Mouse (Mus musculus): ENCODE data around the gene Ugt1a7c.
"Not testable (repeated sequence)": the region's sequence is repeated elsewhere in the genome, so short reads cannot be mapped to it uniquely, and the experiment has no call there.

GRCm38 (mm10) chr1:88112769-88113168 lies 17.9 kb downstream of the Ugt1a7c start:
- TF ChIP-seq EP300 (IDR thresholded peaks at IDR 0.05; ENCODE audit: low read depth in 1 of 2, low read length in 2 of 2); BHLHE40 (IDR thresholded peaks at IDR 0.05; ENCODE audit: borderline replicate concordance, low read depth, low read length); CTCF (IDR thresholded peaks at IDR 0.05 in 2 of 3, conservative IDR thresholded peaks at IDR 0.05 in 1 of 3; ENCODE audit: control insufficient read depth in 1 of 3, insufficient read depth in 1 of 3, low read depth in 2 of 3, low read length in 3 of 3, poor library complexity in 1 of 3, severe bottlenecking in 1 of 3); KAT2A (conservative IDR thresholded peaks at IDR 0.05; ENCODE audit: low read depth, low read length); POLR2A (IDR thresholded peaks at IDR 0.05; ENCODE audit: control insufficient read depth in 1 of 2, insufficient read depth in 1 of 2, low read depth in 1 of 2, low read length in 2 of 2, poor library complexity in 1 of 2); POLR2AphosphoS5 (IDR thresholded peaks at IDR 0.05; ENCODE audit: borderline replicate concordance, low read depth, low read length); MAX (IDR thresholded peaks at IDR 0.05; ENCODE audit: low read length); E2F4 (IDR thresholded peaks at IDR 0.05; ENCODE audit: borderline replicate concordance, low read depth, low read length): not testable (repeated sequence)
